Mouse (Mus musculus) right cerebral cortex, postnatal 10 days (tissue): ENCODE measurements at regions not wholly inside any gene's neighbourhood (a gene's known extent, or its start where the extent isn't known, plus 50 kb on each side); places are given as distances from the start of the nearest gene placed in this dataset.

Source experiments
- DNase-seq, 2 experiments: peaks; one replicate each; pipeline ENCODE4 v3.0.0; 2021; ENCODE audit warnings: low spot score in 2 of 2

GRCm38 (mm10) chr8:74082866-74083618 is 729.7 kb upstream of the Large1 start:
- no peak for DNase-seq

GRCm38 (mm10) chr8:74073865-74074264 is 720.5 kb upstream of the Large1 start:
- peak; percentile 16 to 17 for DNase-seq

- DNase-seq = no peak
These were observed 718.1 kb upstream of the Large1 start for GRCm38 (mm10) chr8:74071484-74071883.
